Mouse (Mus musculus): ENCODE results near the gene Wdr78.

GRCm38 (mm10) chr4:102990016-102990415 lies 124.3 kb downstream of the Wdr78 start:
- TF ChIP-seq CTCF (IDR thresholded peaks at IDR 0.05; ENCODE audit: low read depth) (no peak), EP300 (IDR thresholded peaks at IDR 0.05; ENCODE audit: low read depth) (no peak)
